Mouse (Mus musculus) spleen, postnatal 14 days (tissue): ENCODE data around the gene Itm2c.

ENCODE experiments used
- DNase-seq, 2 experiments: peaks; one replicate each; pipeline ENCODE4 v3.0.0; 2021 to 2022; ENCODE audit warnings: low spot score in 2 of 2

The Itm2c gene

DNA sequence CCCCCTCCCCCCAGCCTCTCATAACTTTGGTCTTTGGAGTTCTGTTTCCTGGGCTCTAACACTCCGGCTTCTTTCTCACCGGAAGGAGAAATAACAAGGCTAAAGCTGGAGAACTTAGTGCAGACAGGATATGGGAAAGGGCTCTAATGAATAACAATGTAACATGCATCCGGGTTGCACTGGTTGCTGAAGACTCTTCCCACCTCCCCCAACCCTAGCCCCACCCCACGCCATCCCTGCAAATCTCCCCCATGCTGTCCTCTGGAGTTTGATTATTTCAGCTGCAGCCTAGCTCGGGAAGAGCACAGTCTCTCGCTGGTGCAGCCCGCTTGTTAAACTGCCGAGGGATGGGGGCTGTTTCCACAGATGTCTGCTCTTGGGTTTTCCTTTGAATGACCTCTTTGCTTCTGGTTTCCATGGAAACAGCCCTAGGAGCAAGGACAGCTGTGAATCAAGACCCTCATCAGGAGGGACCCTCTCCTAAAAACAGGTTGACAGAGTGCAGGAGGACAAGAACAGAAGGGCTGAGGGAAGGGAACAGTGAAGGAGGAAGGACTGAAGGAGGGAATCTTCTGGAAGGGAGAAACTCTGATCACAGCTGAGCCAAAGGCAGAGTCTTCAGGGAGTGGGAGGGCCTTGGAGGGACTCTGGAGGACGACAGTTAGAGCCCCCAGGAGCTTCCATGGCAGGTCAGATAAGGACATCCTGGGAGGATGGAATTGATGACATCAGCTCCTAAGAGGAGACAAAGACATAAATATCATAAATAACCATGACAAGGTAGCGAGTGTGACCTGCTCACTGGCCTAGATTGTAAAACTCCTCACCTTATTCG is 39.8 kb downstream of the Itm2c start:
- no peak for DNase-seq

GRCm38 (mm10) chr1:85934560-85934959 is 40.5 kb downstream of the Itm2c start:
- no peak for DNase-seq

- DNase-seq, result peak in 1 of 2 experiments; percentile 37
Observed at GRCm38 (mm10) chr1:85935148-85935852, 41.2 kb downstream of the Itm2c start.

GRCm38 (mm10) chr1:85936265-85936664 is 42.2 kb downstream of the Itm2c start:
- no peak for DNase-seq

DNA sequence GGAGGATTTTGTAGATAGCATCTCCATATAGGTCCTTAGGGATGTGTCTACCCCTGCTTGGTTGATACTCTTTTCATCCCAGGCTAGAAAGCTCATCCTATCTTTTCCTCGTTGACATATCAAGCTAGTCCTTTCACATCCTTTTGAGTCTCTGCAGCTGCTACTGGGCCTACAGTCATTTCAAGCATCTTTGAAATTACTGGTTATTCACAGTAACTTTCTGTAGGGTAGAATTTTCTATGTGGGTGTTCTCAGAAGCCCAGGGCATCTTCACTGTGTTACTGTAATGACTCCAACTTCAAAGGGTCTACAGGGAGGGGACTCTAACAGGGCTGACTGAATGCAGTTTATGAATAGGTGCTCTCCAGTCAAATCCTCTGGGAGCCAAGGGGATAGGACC is 43.2 kb downstream of the Itm2c start:
- DNase-seq, result no peak

- DNase-seq, result no peak
Observed at GRCm38 (mm10) chr1:85942318-85942717, 48.2 kb downstream of the Itm2c start.

- DNase-seq, result no peak
Observed at GRCm38 (mm10) chr1:85949085-85949684, 55.1 kb downstream of the Itm2c start.

DNA sequence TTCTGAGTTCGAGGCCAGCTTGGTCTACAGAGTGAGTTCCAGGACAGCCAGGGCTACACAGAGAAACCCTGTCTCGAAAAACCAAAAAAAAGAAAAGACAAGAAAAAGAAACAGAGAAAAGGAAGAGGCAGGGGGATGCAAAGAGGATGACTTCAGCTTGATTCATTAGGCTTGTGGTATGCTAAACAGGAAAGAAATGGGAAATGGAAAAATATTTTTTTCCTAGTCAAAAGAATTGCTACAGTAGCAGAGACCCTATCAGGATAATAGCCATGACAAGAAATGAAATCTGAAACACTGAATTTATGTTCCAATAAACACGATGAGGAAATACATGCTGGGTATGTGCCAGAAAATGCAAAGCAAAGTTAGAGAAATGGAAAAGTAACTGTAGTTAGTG is 61.1 kb downstream of the Itm2c start:
- DNase-seq, result no peak

GRCm38 (mm10) chr1:85957290-85957689 is 63.2 kb downstream of the Itm2c start:
- no peak for DNase-seq

GRCm38 (mm10) chr1:85957942-85958619 is 64.0 kb downstream of the Itm2c start:
- DNase-seq, result no peak
